Mouse (Mus musculus) bone marrow, adult 2 months (tissue): Measurements from ENCODE around the gene Gbf1.

Experiments used
- CTCF ChIP-seq: fragments of 200-500 bp; IDR thresholded peaks from 2 replicates; pipeline ENCODE4 v1.5.1; 2011; ENCODE audit warnings: low read length, control low read depth; ENCODE audit not compliant: control insufficient read depth, insufficient read depth
- POLR2A ChIP-seq: fragments of 200-500 bp; IDR thresholded peaks from 2 replicates; pipeline ENCODE4 v1.6.1; 2011; ENCODE audit warnings: low read depth, mild to moderate bottlenecking, control low read depth, low read length, borderline replicate concordance; ENCODE audit not compliant: control insufficient read depth

DNA sequence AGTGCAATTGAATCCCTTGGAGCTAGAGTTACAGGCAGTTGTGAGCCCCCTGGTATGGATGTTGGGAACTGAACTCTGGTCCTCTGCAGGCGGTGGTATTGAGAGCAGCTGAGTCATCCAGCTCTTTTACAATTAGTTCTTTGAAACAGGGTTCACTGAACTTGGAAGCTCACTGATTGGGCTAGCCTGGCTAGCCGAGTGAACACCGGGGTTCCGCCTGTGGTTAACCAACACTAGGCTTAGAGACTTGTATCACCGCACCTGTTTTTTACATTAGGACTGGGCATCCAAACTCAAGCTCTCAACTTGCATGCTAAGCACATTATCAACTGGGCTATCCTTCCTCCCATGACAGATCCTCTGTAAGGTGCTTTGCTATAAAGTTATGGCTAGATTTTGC, 46.6 kb downstream of the Gbf1 start:
- TF ChIP-seq CTCF (no peak), POLR2A (no peak)
